Mouse (Mus musculus): ENCODE measurements around the gene Cdk19.

DNA sequence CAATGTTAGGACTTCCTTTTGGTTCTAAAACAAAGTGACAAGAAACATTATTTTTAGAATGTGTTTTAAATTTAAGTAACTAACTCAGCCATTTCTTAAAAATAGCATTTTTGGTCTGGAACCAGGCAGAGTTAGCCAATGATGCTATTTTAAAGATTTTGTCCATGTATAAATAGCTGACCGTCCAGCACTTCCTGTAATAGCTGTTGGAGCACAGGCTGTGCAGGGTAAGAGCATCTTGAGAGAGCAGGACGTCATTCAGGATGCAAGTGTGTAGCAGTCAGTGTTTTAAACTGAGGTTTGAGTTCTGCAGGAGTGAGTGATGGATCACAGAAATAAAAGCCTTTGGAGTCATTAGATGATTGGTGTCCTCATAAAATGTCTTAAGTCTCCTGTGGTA is 18.8 kb downstream of the Cdk19 start:
- TF ChIP-seq CTCF (IDR thresholded peaks at IDR 0.05; ENCODE audit: extremely low read depth, insufficient read depth, insufficient read length, insufficient replicate concordance) (no peak), POLR2A (IDR thresholded peaks at IDR 0.05; ENCODE audit: low read depth, low read length) (no peak)

All from spleen, adult 2 months (tissue).